Mouse (Mus musculus) kidney, adult 11 months (tissue): ENCODE measurements around the gene Thrap3.

Source experiments
- DNase-seq: peaks from one replicate; pipeline ENCODE4 v3.0.0; 2022

Thrap3 gene

GRCm38 (mm10) chr4:126163685-126164084, 38.9 kb downstream of the Thrap3 start:
- DNase-seq: peak; percentile 63

- DNase-seq: peak; percentile 60
Measured at GRCm38 (mm10) chr4:126163067-126163659, 39.4 kb downstream of the Thrap3 start, which contains the start of gene Sh3d21. Gene Sh3d21, minus strand, starts transcription at chr4:126163491.

GRCm38 (mm10) chr4:126162544-126163066, 40.0 kb downstream of the Thrap3 start:
- DNase-seq: peak; percentile 93

- DNase-seq: no peak
Measured at GRCm38 (mm10) chr4:126161986-126162385, 40.6 kb downstream of the Thrap3 start.

- DNase-seq: no peak
Measured at GRCm38 (mm10) chr4:126161456-126161855, 41.1 kb downstream of the Thrap3 start.

GRCm38 (mm10) chr4:126160981-126161380, 41.6 kb downstream of the Thrap3 start:
- no peak for DNase-seq

- no peak for DNase-seq
Measured at GRCm38 (mm10) chr4:126159455-126159854, 43.1 kb downstream of the Thrap3 start.

- no peak for DNase-seq
Measured at GRCm38 (mm10) chr4:126157562-126157961, 45.0 kb downstream of the Thrap3 start.

GRCm38 (mm10) chr4:126156617-126157016, 45.9 kb downstream of the Thrap3 start:
- DNase-seq: no peak

GRCm38 (mm10) chr4:126155869-126156268, 46.7 kb downstream of the Thrap3 start:
- no peak for DNase-seq

GRCm38 (mm10) chr4:126155183-126155582, 47.4 kb downstream of the Thrap3 start:
- peak; percentile 56 for DNase-seq

GRCm38 (mm10) chr4:126152864-126153263, 49.7 kb downstream of the Thrap3 start:
- no peak for DNase-seq

GRCm38 (mm10) chr4:126151701-126152440, 50.7 kb downstream of the Thrap3 start:
- no peak for DNase-seq

GRCm38 (mm10) chr4:126150949-126151320, 51.6 kb downstream of the Thrap3 start:
- no peak for DNase-seq

GRCm38 (mm10) chr4:126150297-126150948, 52.1 kb downstream of the Thrap3 start:
- DNase-seq: peak; percentile 86

- peak; percentile 55 for DNase-seq
Measured at GRCm38 (mm10) chr4:126149798-126150197, 52.8 kb downstream of the Thrap3 start.

GRCm38 (mm10) chr4:126149041-126149676, 53.4 kb downstream of the Thrap3 start:
- peak; percentile 55 for DNase-seq

- peak; percentile 78 for DNase-seq
Measured at GRCm38 (mm10) chr4:126148161-126148961, 54.2 kb downstream of the Thrap3 start.

GRCm38 (mm10) chr4:126147533-126148160, 54.9 kb downstream of the Thrap3 start, which contains the start of gene Eva1b:
Gene Eva1b, plus strand, starts transcription at chr4:126147744.
- peak; percentile 93 for DNase-seq

- no peak for DNase-seq
Measured at GRCm38 (mm10) chr4:126146974-126147532, 55.5 kb downstream of the Thrap3 start.

GRCm38 (mm10) chr4:126145396-126145795, 57.2 kb downstream of the Thrap3 start:
- DNase-seq: no peak
